Mouse (Mus musculus) liver, embryonic 16.5 days (tissue): ENCODE measurements around the gene Vegfb. TPM values are rescaled to one million over a fixed set of nuclear protein-coding genes. Genes with fewer than 3 reads are reported as not detected.

Experiments used
- ATAC-seq: fragments of 200-750 bp; cut with Nextera tagmentation; 2 replicates; pipeline ENCODE4 v1.8.0; 2017; ENCODE audit warnings: low read depth, mild to moderate bottlenecking, moderate number of reproducible peaks, moderate library complexity
- H3K27ac ChIP-seq: fragments of 300-500 bp; sonication (generic); 2 replicates; pipeline ENCODE4 v1.5.1; 2014; ENCODE audit warnings: mild to moderate bottlenecking, low read length
- H3K27me3 ChIP-seq: fragments of 300-500 bp; sonication (generic); 2 replicates; pipeline ENCODE4 v1.6.1; 2014; ENCODE audit warnings: low read depth, low read length, mixed read lengths; ENCODE audit not compliant: control insufficient read depth, insufficient read depth
- H3K36me3 ChIP-seq: fragments of 300-500 bp; sonication (generic); 2 replicates; pipeline ENCODE4 v1.6.1; 2014; ENCODE audit warnings: mild to moderate bottlenecking; ENCODE audit not compliant: control insufficient read depth, insufficient read depth
- H3K4me1 ChIP-seq: fragments of 300-500 bp; sonication (generic); 2 replicates; pipeline ENCODE4 v1.6.1; 2014; ENCODE audit warnings: low read depth, low read length, mixed read lengths; ENCODE audit not compliant: control insufficient read depth
- H3K4me2 ChIP-seq: fragments of 300-500 bp; sonication (generic); 2 replicates; pipeline ENCODE4 v1.6.1; 2014; ENCODE audit warnings: low read depth, low read length, mixed read lengths
- H3K4me3 ChIP-seq: fragments of 300-500 bp; sonication (generic); 2 replicates; pipeline ENCODE4 v1.5.1; 2014; ENCODE audit warnings: low read depth, mild to moderate bottlenecking, low read length
- H3K9ac ChIP-seq: fragments of 300-500 bp; sonication (generic); 2 replicates; pipeline ENCODE4 v1.6.1; 2014; ENCODE audit warnings: low read depth, low read length
- H3K9me3 ChIP-seq: fragments of 300-500 bp; sonication (generic); replicated peaks from 2 replicates; pipeline ENCODE4 v1.6.1; 2016; ENCODE audit warnings: low read length; ENCODE audit not compliant: control insufficient read depth
- WGBS: fragments of 180-500 bp; shearing (Covaris S2); extraction: QIAGEN DNeasy Blood & Tissue Kit; methylation state at CpG from one replicate; pipeline ENCODE4 v1.1.7; 2014; ENCODE audit not compliant: insufficient replicate concordance; 5-methylcytosine and 5-hydroxymethylcytosine counted together
- polyA plus RNA-seq: library from polyadenylated mRNA; unstranded; fragments of >200 nt; fragmentation: Nextera tagmentation; extraction: Ambion mirVana; gene quantifications from 2 replicates; pipeline ENCODE4 v1.2.1, GENCODE M21; 2015

Gene Vegfb
- polyA plus RNA-seq, 1 experiment from 2014 or later: 10.5 TPM

DNA sequence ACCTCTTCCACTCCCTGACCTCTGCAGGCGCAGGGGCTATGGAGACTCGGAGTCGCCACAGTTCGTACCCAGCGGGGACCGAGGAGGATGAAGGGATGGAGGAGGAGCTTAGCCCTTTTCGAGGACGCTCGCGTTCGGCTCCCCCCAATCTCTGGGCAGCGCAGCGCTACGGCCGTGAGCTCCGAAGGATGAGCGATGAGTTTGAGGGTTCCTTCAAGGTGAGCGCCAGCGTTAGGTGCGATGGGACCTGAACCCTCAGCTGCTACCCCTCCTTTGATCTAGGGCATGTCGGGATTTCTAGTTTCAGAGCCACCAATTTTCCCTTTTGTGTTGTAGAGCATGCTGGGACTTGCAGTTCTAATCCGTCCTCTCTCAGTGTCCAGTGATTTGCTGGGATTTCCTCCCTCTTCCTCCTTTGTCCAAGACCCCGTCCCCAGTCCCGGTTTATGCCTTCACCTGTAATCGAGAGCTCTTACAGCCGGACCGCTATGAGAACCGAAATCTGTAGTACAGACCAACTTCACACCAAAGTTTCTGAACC, 36.8 kb downstream of the Vegfb start:
- Histone ChIP-seq H3K4me2 (peak overlapping the region; percentile 96), H3K4me3 (peak overlapping the region; percentile 72), H3K27me3 (no peaks in the 10 kb centered on the region), H3K9me3 (no peaks in the 10 kb centered on the region), H3K36me3 (no peaks in the 10 kb centered on the region), H3K4me1 (peaks cover 28% of the 10 kb centered on the region), H3K27ac (peak overlapping the region; percentile 94), H3K9ac (peak overlapping the region; percentile 74)
- under 1% methylated on average over 28 of the region's 28 CpGs for WGBS
- ATAC-seq: peak; percentile 9

GRCm38 (mm10) chr19:6949951-6950350, 37.5 kb downstream of the Vegfb start:
- Histone ChIP-seq H3K27ac (no peak overlapping the region), H3K4me3 (no peak overlapping the region; the same call in 1 of the 2 replicates), H3K4me2 (peak overlapping the region; percentile 96), H3K27me3 (no peaks in the 10 kb centered on the region), H3K9ac (no peak overlapping the region), H3K36me3 (no peaks in the 10 kb centered on the region), H3K4me1 (peaks cover 28% of the 10 kb centered on the region), H3K9me3 (no peaks in the 10 kb centered on the region)
- no peak for ATAC-seq
- 59% methylated on average over 5 of the region's 5 CpGs for WGBS

DNA sequence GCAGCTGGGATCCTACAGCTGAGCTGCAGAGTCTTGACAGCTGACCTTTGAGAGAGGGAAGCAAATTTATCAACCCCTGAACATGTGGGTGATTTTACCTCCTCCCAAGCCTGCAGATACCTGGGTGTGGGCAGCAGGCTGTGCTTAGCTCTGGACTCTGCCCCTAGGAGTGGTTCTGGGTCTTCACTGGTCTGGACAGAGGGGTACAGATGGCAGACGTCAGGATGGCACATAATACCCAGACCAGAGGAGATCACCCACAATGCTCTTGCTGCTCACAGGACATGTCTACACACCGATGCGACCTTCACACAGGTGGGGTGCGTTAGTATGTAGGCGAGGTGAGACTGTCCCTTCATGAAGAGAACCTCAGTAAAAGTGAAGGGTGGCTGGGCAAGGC, 37.9 kb downstream of the Vegfb start:
- Histone ChIP-seq H3K9ac (no peak overlapping the region), H3K36me3 (no peaks in the 10 kb centered on the region), H3K4me1 (peaks cover 28% of the 10 kb centered on the region), H3K4me2 (no peak overlapping the region), H3K27me3 (no peaks in the 10 kb centered on the region), H3K27ac (no peak overlapping the region), H3K9me3 (no peaks in the 10 kb centered on the region), H3K4me3 (no peak overlapping the region)
- no peak for ATAC-seq
- 79% methylated on average over 5 of the region's 5 CpGs for WGBS

DNA sequence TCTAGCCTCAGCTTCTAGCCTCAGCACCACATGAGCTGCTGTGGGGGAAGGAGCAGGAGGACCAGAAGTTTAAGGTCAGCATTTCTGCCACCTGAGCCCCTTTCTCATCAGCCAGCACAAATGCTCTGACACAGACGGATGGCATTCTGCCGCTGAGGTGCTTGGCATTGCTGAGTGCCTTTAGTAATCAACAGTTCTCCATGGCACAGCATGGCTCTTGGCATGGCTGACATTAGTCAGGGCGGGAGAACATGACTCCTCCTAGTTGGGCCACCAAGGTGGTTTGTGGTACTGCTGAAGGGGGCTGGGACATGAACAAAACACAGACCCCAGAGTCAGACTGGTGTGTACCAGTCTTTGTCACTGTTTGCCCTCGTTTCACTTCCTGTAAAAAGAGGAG, 39.3 kb downstream of the Vegfb start:
- Histone ChIP-seq H3K4me2 (no peak overlapping the region), H3K4me1 (peaks cover 28% of the 10 kb centered on the region), H3K9ac (no peak overlapping the region), H3K27me3 (no peaks in the 10 kb centered on the region), H3K9me3 (no peaks in the 10 kb centered on the region), H3K4me3 (no peak overlapping the region), H3K27ac (no peak overlapping the region), H3K36me3 (no peaks in the 10 kb centered on the region)
- no peak for ATAC-seq
- WGBS: 70% methylated on average over 4 of the region's 4 CpGs

- Histone ChIP-seq H3K27me3 (no peaks in the 10 kb centered on the region), H3K4me3 (no peak overlapping the region), H3K4me1 (peaks cover 28% of the 10 kb centered on the region), H3K9ac (no peak overlapping the region), H3K4me2 (no peak overlapping the region), H3K27ac (no peak overlapping the region), H3K36me3 (no peaks in the 10 kb centered on the region), H3K9me3 (no peaks in the 10 kb centered on the region)
- ATAC-seq: no peak
- WGBS: 54% methylated on average over 4 of the region's 4 CpGs
Observed at GRCm38 (mm10) chr19:6947742-6948141, 39.7 kb downstream of the Vegfb start.

- Histone ChIP-seq H3K4me2 (no peak overlapping the region), H3K27ac (no peak overlapping the region), H3K36me3 (no peaks in the 10 kb centered on the region), H3K27me3 (no peaks in the 10 kb centered on the region), H3K4me3 (no peak overlapping the region), H3K4me1 (peaks cover 17% of the 10 kb centered on the region), H3K9me3 (no peaks in the 10 kb centered on the region), H3K9ac (no peak overlapping the region)
- 80% methylated on average over 6 of the region's 6 CpGs for WGBS
- ATAC-seq: no peak
Observed at GRCm38 (mm10) chr19:6943709-6944108, 43.7 kb downstream of the Vegfb start.

GRCm38 (mm10) chr19:6942764-6943163, 44.7 kb downstream of the Vegfb start:
- H3K27me3 ChIP-seq: no peaks in the 10 kb centered on the region
- H3K4me1 ChIP-seq: peaks cover 17% of the 10 kb centered on the region
- peak overlapping the region; percentile 69 for H3K9ac ChIP-seq
- H3K4me3 ChIP-seq: peak overlapping the region; percentile 79
- peak overlapping the region; percentile 93 for H3K4me2 ChIP-seq
- 20% methylated on average over 5 of the region's 5 CpGs for WGBS
- H3K9me3 ChIP-seq: no peaks in the 10 kb centered on the region
- H3K36me3 ChIP-seq: no peaks in the 10 kb centered on the region
- peak overlapping the region; percentile 58 for H3K27ac ChIP-seq
- ATAC-seq: no peak

DNA sequence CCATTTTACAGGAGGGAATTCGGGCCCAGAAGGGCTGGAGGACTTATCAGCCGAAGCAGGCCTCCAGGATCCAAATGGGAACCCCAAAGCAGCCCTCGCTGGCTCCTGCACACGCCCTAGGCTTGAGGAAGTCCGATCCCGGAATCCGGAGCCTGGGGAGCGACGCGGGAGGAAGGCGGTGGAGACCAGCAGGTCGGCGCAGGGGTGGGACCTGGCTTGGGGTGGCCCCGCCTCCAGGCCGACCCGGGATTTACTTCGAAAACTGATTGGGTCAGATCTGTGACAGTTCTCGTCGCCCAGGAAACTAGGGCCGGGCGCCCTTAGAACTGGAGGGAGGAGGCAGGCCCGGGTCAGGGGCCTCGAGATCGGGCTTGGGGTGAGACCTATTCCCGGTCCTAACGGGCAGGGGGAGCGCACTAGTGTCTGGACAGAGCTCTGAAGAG, 45.2 kb downstream of the Vegfb start, which contains the start of gene Gpr137:
TSS of gene Gpr137 (minus strand) at position 232 of the 443 bp plus-strand sequence.
- H3K4me2 ChIP-seq: peak within 1 kb of the TSS; percentile 93
- peak within 1 kb of the TSS; percentile 89 for H3K27ac ChIP-seq
- no peaks in the 10 kb centered on the region for H3K36me3 ChIP-seq
- no peaks in the 10 kb centered on the region for H3K27me3 ChIP-seq
- peaks cover 17% of the 10 kb centered on the region for H3K4me1 ChIP-seq
- ATAC-seq: peak; percentile 92
- H3K9me3 ChIP-seq: no peaks in the 10 kb centered on the region
- H3K4me3 ChIP-seq: peak within 1 kb of the TSS; percentile 79
- 0% methylated on average over 27 of the region's 27 CpGs for WGBS
- H3K9ac ChIP-seq: peak within 1 kb of the TSS; percentile 81

DNA sequence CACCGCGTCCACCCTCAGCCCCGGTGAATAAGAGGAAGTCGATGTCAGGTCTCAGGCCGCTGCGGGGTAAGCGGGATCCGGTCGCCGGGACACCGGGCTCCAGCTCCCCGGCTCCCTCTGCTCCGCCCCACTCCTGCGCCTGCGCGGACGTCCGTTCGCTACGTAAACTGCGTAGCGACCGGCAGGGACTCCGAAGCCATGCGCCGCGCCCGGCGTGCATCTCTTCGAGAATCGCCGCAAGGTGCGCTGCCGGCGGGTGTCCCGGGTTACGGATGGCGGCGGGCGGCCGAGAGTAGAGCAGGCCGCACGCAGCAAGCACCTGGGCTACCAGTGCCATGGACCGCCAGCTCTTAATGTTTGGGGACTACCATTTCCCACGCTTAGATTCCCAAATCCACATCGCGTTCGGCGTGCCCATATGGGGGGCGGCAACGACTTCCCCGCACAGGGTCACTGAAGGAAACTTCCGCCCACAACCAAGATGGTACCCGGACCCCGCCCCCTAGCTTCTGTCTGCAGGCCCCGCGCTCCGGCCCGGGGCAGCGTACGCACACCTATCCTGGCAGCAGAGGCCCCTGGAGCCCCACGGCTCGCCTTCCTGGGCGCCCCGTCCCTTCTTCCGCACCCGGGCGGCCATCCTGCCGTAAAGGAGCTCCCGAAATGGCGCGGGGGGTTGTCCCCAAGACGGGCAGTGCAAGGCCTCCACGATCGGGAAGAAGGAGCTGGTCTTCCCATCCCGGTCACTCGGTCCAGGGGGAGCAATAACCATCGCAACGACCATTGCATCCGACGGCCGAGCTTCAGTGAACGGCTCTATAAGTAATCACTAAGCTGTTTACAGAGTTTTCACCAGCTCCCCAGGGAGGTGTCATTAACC, 45.8 kb downstream of the Vegfb start, which contains the start of gene Bad:
TSS of gene Bad (plus strand) at position 490 of the 877 bp plus-strand sequence.
- WGBS: under 1% methylated on average over 83 of the region's 83 CpGs
- peak within 1 kb of the TSS; percentile 89 for H3K27ac ChIP-seq
- peak within 1 kb of the TSS; percentile 81 for H3K9ac ChIP-seq
- ATAC-seq: peak; percentile 78
- peak within 1 kb of the TSS; percentile 79 for H3K4me3 ChIP-seq
- H3K27me3 ChIP-seq: no peaks in the 10 kb centered on the region
- peaks cover 17% of the 10 kb centered on the region for H3K4me1 ChIP-seq
- H3K36me3 ChIP-seq: no peaks in the 10 kb centered on the region
- no peaks in the 10 kb centered on the region for H3K9me3 ChIP-seq
- H3K4me2 ChIP-seq: peak within 1 kb of the TSS; percentile 93
